Mouse (Mus musculus) left cerebral cortex, adult 11 months (tissue): Measurements from ENCODE around the gene A3galt2.

Experiments
- DNase-seq: peaks from one replicate; pipeline ENCODE4 v3.0.0; 2022; ENCODE audit warnings: low spot score

The A3galt2 gene

DNA sequence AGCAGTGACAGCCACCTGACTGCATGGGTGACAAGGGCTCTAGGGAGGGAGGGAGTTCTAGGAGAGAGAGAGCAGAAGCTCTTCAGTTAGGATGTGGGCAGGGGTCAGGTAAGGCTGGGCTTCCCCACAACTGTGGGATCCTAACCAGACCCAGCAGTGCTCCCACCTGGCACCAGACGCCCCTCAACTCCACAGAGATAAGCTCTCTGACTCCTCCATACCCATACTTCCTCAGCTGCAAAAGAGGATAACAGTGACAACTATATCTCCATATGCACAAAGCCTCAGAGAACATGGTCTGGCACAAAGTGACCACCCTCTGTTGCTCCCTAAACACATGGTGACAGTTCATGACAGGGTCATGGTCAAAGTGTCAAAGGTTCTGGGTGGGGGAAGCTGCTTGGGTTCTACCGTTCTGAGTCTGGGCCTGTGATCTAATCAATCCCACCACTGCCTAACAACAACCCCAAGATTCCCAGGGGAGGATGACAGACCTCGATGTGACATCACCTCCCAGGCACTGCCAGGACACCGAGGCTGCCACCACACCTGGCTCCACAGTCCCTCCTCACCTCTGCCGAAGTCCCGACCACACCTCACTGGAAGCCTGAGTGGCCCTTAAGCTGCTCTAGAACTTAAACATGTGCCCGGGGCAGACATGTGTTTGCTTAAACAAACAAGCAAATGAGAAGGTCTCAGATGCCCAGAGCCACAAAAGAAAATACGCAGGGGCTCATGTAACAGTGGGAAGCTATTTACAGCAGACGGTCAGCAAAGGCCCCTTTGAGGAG, 46.7 kb downstream of the A3galt2 start:
- no peak for DNase-seq

DNA sequence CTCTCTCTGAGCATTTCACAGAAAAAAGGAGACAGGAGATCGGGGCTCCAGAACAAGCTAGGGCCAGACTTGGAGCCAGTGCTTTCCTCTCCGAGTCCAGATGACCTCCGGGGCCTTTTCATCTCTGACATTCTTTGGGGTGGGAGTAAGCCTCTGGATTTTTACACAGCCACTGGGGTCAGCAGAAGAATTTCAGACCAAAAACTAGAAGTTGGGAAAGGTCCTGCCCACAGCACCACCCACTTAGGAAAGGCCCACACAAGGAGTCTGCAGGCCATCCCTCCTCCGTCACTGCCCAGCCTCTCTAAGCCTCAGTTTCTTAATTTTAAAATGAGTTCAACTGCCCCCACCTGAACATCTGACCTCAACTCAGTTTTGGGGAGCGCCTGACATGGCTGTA, 48.4 kb downstream of the A3galt2 start:
- no peak for DNase-seq

DNA sequence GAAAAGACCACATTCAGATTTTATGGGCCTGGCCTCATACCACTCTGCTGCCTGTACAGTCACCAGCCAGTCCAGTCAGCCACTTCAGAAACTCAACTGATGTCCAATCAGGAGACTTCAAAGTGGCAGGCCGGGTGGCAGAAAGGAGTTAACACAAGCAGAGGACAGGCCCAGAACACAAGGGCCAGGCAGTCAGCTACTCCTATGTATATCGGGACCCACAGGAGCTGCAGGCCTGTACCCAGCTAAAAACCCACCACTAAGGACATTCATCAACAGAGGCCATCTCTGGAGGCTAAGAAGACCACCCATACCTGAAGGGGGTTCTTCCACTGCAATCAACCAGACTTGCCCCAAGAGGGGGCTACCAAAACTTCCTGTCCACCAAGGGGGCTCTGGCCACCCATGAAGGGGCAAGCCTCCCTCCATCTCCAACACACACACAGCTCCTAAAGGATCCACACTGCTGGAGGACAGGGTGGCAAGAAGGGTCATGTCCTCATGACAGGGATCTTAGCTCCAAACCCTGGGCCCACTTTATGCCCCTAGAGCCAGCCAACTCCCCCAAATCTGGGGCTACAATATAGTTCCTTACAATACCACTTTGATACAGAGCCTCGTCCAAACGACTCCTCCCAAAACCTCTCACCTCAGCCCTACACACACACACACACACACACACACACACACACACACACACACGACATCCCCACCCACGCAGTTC, 49.4 kb downstream of the A3galt2 start:
- DNase-seq: no peak

DNA sequence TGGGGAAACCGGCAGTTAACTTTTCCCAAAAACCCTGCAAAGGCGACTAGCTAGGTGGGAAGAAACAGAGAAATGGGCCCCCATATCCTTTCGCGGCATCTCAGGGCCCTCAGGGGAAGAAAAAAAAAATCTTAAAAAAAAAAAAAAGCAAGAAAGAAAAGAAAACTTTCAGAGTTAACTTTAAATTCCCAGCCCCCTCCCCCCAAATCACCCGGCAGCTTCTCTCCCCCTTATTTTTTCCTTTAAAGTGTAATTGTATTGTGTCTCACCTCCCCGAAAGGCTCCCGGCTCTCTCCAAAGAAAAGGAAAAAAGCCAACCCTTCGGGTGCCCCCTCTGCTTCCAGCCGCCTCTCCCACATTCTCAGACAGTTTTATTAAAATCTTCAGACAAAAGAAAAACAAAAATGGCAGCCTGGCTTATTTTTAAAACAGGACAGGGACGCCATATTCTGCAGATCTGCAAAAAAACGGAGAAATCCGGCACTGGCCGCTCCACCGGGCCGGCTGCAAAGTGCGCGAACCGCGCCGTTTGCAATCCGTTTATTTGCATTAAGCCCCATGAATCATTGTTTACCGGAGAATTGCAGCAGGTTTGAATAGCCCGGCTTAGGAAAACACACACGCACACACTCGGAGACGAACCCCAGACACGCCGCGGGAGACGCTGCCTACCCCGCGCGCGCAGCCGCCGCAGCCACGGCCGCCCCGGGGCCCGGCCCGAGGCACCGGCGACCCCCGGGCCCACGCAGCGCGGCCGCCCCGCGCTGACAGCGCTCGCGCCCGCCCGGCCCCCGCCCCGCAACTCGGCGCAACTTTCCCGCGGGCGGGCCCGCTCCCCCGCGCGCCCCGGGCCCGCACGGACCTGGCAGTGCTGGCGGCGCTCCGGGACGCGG, 50.2 kb downstream of the A3galt2 start:
- no peak for DNase-seq

DNA sequence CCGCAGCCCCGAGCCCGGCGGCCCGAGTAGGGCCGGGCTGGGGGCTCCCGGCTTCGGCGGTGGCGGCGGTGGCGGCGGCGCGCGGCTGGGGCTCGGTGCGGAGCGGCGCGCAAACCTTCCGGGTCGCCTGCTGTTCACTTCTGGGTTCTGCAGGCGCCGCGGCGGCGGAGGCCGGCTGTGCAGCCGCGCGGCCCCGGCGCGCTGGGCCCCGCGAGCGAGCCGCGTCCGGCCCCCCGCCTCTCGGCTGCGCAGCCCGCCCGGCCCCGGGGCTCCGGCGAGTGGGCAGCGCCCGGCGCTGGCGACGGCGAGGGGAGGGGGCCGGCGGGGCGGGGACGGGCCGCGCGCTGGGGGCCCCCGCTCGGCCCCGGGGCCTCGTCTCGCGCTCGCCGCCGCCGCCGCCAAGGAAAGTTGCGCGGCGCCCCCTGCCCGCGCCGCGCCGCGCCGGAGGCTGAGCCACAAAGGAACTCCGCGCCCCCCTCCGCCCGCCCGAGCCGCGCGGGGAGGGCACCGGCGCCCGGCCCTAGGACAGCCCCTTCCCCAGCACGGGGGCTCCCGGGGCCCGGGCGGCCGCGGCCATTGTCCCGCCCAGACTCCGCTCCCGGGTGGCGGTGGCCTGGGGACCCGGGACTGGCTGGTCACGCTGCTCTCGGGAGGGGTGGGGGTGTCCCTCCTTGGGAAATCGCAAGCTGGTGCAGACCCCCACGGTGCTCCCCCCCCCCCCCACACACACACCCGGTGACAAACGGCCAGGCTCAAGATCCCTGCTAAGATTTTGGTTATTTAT, 51.1 kb downstream of the A3galt2 start, which contains the start of gene Zfp362:
TSS of gene Zfp362 (minus strand) at position 3 of the 784 bp plus-strand sequence.
- DNase-seq: no peak

DNA sequence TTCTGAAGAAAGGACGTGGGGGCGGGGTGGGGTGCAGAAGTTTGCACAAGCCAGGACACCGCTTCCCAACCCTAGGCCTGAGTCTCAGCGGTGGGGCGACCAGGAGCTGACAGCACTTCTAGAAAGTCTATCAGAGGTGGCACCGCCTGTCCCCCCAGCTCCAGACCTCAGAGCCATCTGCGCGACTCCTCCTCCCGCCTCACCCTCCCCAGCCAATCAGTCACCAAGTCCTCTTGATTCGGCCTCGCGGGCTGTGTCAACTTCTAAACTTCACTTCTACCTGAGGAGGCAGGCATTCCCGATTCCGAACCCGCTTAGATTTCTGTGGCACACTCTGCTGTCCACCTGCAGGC, 51.6 kb downstream of the A3galt2 start:
- DNase-seq: no peak

DNA sequence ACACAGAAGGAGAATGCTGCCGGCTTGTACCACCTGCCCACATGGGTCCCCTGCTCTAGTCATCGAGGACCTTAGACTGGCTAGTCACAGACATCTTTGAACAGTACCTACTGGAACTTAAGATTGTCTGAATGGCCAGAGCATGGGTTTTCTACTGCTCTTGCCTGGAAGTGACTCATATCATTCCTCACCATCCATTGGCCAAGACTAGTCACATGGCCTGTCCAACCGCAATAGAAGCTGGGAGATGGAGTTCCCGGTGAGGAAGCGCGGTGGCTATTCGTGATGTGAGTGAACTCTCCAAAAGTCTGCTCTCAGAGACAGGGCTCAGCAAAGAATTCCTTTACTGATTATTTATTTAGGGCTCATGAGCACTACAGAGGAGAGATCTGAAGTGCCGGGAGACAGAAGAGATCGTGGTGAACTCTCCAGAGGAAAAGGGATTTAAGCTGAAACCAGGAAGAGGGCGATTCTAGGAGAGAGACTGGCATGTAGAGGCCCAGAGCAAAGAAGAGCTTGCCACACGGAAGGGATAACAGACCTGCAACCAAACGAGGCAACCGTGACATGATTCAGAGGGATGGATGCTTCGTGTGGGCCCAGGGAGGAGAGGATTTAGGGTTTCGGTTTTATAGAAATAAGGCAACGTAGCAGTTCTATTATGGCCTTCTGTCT, 56.4 kb downstream of the A3galt2 start:
- DNase-seq: peak; percentile 82

DNA sequence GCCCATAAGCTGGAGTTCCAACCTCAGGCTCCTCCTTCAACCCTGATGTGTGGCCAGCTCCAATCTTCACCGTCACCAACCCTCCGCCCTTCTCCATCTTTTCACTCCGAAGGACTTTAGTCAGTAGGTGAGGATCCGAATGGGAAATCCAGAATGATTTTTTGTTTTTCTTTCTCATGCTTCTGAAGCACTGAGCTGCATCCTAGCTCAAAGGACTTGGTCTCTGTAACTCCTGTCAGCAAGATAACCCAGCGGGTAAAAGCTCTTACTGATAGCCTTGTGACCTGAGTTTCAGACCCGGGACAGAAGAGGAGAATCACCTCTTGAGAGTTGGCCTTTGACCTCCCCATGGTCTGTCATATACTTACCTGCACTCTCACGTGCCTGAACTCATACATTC, 61.8 kb downstream of the A3galt2 start:
- DNase-seq: no peak
